ENCODE assay signal across 27 mouse cellular contexts in the genomic region with DNA sequence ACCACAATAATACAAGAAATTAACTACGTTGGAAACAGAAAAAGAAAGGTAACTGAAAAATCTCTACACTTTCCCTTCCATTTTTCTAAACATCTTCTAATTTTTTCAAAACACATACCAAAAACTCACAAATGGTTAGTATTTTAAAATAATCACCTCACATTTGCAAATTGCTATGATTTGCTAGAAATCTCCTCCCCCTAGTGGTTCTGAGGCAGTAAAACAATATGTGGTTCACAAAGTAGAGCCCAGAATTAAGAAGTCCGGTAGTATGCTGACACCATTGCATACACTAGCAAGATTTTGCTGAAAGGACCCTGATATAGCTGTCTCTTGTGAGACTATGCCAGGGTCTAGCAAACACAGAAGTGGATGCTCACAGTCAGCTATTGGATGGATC. TPM values are rescaled to one million over a fixed set of nuclear protein-coding genes. Genes with fewer than 3 reads are reported as not detected.
A peak's percentile ranks its signal among the peaks of the same experiment; 100 is the strongest.
DNase-seq lines count a peak whose midpoint lies in the region; ATAC-seq and TF ChIP-seq lines count a peak whose summit lies in the region.
"Not testable (repeated sequence)": the region's sequence is repeated elsewhere in the genome, so short reads cannot be mapped to it uniquely, and the experiment has no call there.
"Had no signal": no experiment of that assay in that cellular context is flagged by ENCODE, and none has a peak within 500 bp of the region (broad histone marks: within the 10 kb centered on the region; RNA-seq: fewer than 3 reads in every experiment).

No protein-coding gene starts in this region.

- TF ChIP-seq EP300 in CH12.LX (IDR thresholded peaks at IDR 0.05; ENCODE audit: low read length); stomach, postnatal 0 days (optimal IDR thresholded peaks at IDR 0.05): not testable (repeated sequence)

- not testable (repeated sequence) for H3K4me2 ChIP-seq in CH12.LX (ENCODE audit: insufficient read depth, low read depth, poor library complexity, severe bottlenecking); hindbrain, postnatal 0 days (ENCODE audit: low read depth, low read length); lung, embryonic 14.5 days; stomach, postnatal 0 days (replicated peaks; ENCODE audit: low read depth)

- TF ChIP-seq POLR2A in CH12.LX (IDR thresholded peaks at IDR 0.05; ENCODE audit: low read depth, low read length): not testable (repeated sequence)

- peak; percentile 36 for TF ChIP-seq RAD21 in CH12.LX (IDR thresholded peaks at IDR 0.05; ENCODE audit: low read depth, low read length)

- not testable (repeated sequence) for H3K4me3 ChIP-seq in CH12.LX (replicated peaks in 1 of 3; ENCODE audit: low read depth in 2 of 3, low read length in 2 of 3, poor library complexity in 1 of 3); hindbrain, postnatal 0 days (ENCODE audit: low read length); layer of hippocampus, adult 2 months; lung, embryonic 14.5 days (ENCODE audit: low read depth, low read length); stomach, postnatal 0 days (ENCODE audit: low read depth, low read length)

- not testable (repeated sequence) for H3K79me2 ChIP-seq in CH12.LX (replicated peaks; ENCODE audit: control insufficient read depth, extremely low read depth, insufficient read depth, poor library complexity, severe bottlenecking)

- in situ Hi-C loops in CH12.LX (cut with MboI; ENCODE audit: low pct_ligation_motif_present, low pct_unique_long_range_greater_than_20kb, low sequenced_read_pairs): not testable (repeated sequence)

- ATAC-seq in hindbrain, postnatal 0 days; lung, embryonic 14.5 days (ENCODE audit: insufficient read depth); stomach, postnatal 0 days (ENCODE audit: low FRiP score, low TSS enrichment): not testable (repeated sequence)

- not testable (repeated sequence) for H3K9me3 ChIP-seq in CH12.LX (replicated peaks; ENCODE audit: low read length); hindbrain, postnatal 0 days (ENCODE audit: low read length); lung, embryonic 14.5 days (ENCODE audit: low read depth, low read length); stomach, postnatal 0 days (ENCODE audit: control insufficient read depth, low read length)

- H3K27ac ChIP-seq in CH12.LX (ENCODE audit: insufficient read depth, low read depth); hindbrain, postnatal 0 days; layer of hippocampus, adult 2 months; lung, embryonic 14.5 days (ENCODE audit: low read depth); stomach, postnatal 0 days (replicated peaks): not testable (repeated sequence)

- not testable (repeated sequence) for H3K27me3 ChIP-seq in CH12.LX (replicated peaks); hindbrain, postnatal 0 days (ENCODE audit: insufficient read depth, low read length); lung, embryonic 14.5 days (ENCODE audit: insufficient read depth, low read length); stomach, postnatal 0 days (ENCODE audit: control insufficient read depth, insufficient read depth, low read length)

- H3K4me1 ChIP-seq in CH12.LX (ENCODE audit: control insufficient read depth in 1 of 2, insufficient read depth in 2 of 2); hindbrain, postnatal 0 days (ENCODE audit: insufficient read depth, low read length); lung, embryonic 14.5 days (ENCODE audit: insufficient read depth); stomach, postnatal 0 days (replicated peaks; ENCODE audit: control insufficient read depth, insufficient read depth): not testable (repeated sequence)

- peak in 1 of 2 experiments; percentile 60; a peak in 3 of 4 replicates for TF ChIP-seq CTCF in CH12.LX (conservative IDR thresholded peaks at IDR 0.05 in 1 of 2, IDR thresholded peaks at IDR 0.05 in 1 of 2; ENCODE audit: low read depth in 2 of 2, low read length in 2 of 2)
- TF ChIP-seq CTCF in hindbrain, postnatal 0 days (IDR thresholded peaks at IDR 0.05; ENCODE audit: low read depth): peak; percentile 42
- TF ChIP-seq CTCF in layer of hippocampus, adult 2 months (conservative IDR thresholded peaks at IDR 0.05): peak; percentile 70
- TF ChIP-seq CTCF in lung, embryonic 14.5 days (IDR thresholded peaks at IDR 0.05; ENCODE audit: low read depth): 0 out of 2 replicates have a peak, but pooled peaks have one; percentile 15
- peak; percentile 47 for TF ChIP-seq CTCF in stomach, postnatal 0 days (IDR thresholded peaks at IDR 0.05; ENCODE audit: low read depth)

- not testable (repeated sequence) for H3K36me3 ChIP-seq in CH12.LX (replicated peaks in 1 of 2; ENCODE audit: control insufficient read depth in 1 of 2, insufficient read depth in 1 of 2, low read length in 1 of 2); hindbrain, postnatal 0 days (ENCODE audit: insufficient read depth, low read length); lung, embryonic 14.5 days (ENCODE audit: insufficient read depth); stomach, postnatal 0 days (ENCODE audit: control insufficient read depth, insufficient read depth, low read length)

- DNase-seq in 3T3-L1 (ENCODE audit: low read depth, low spot score): peak; percentile 18
- DNase-seq in CH12.LX (ENCODE audit: extremely low read depth): peak; percentile 24
- peak; percentile 1 for DNase-seq in brain, adult 2 months (ENCODE audit: low read depth, low spot score)
- DNase-seq in hindbrain, postnatal 0 days (ENCODE audit: low spot score); layer of hippocampus, adult 2 months (ENCODE audit: low spot score in 2 of 2); lung, embryonic 14.5 days; stomach, postnatal 0 days (ENCODE audit: low spot score): not testable (repeated sequence)

- dilution Hi-C loops in CH12.LX (cut with MboI; ENCODE audit: extremely low pct_ligation_motif_present, extremely low pct_unique_long_range_greater_than_20kb, low sequenced_read_pairs): not testable (repeated sequence)

- not testable (repeated sequence) for H3K9ac ChIP-seq in CH12.LX (ENCODE audit: insufficient read depth, low read depth); hindbrain, postnatal 0 days (replicated peaks; ENCODE audit: low read length); lung, embryonic 14.5 days; stomach, postnatal 0 days (ENCODE audit: low read length)

- 89% methylated on average over 2 of the region's 2 CpGs for WGBS in hindbrain, postnatal 0 days
- WGBS in lung, embryonic 14.5 days: 77% methylated on average over 2 of the region's 2 CpGs
- WGBS in stomach, postnatal 0 days: 85% methylated on average over 2 of the region's 2 CpGs

TF ChIP-seq in CH12.LX, 34 proteins besides CTCF, POLR2A, EP300 and RAD21:
- TF ChIP-seq SMC3 (IDR thresholded peaks at IDR 0.05; ENCODE audit: low read depth, low read length): peak; percentile 30

RNA-seq across cellular contexts. Expression of a gene that starts 16.1 kb away (rescaled TPM):
- 0.34 TPM in 1 of 2 replicates, not detected in the other for total RNA-seq in CH12.LX (2012; rRNA removed)
- total RNA-seq in CH12.LX (2014; rRNA removed): not detected in 2 replicates
- not detected in 2 replicates for polyA plus RNA-seq in CH12.LX (2012; ENCODE audit: insufficient read length, low read depth)
- not detected in 2 replicates for total RNA-seq in hindbrain, postnatal 0 days (2014; rRNA removed)
- polyA plus RNA-seq in hindbrain, postnatal 0 days (2015; fragmentation: Nextera tagmentation; extraction: Ambion mirVana): not detected in 2 replicates
- not detected for total RNA-seq in layer of hippocampus, adult 2 months (2021)
- polyA plus RNA-seq in lung, embryonic 14.5 days (2014; fragmentation: Nextera tagmentation; extraction: Ambion mirVana): not detected in 2 replicates
- not detected in 2 replicates for polyA plus RNA-seq in stomach, postnatal 0 days (2015; fragmentation: Nextera tagmentation; extraction: Ambion mirVana)
- total RNA-seq: adrenal gland, adult 8-10 months; adrenal gland, postnatal 25 days; gastrocnemius, adult 2 months; gastrocnemius, postnatal 14 days; heart, postnatal 10 days; heart, postnatal 36 days had no signal
- polyA plus RNA-seq: activated CD4-positive, CD25-positive, alpha-beta regulatory T cell, adult 4 months; embryonic facial prominence, embryonic 11.5 days; embryonic facial prominence, embryonic 14.5 days; forebrain, embryonic 10.5 days; forebrain, embryonic 13.5 days; forebrain, embryonic 16.5 days; frontal cortex, adult 2 months; heart, embryonic 12.5 days; heart, embryonic 15.5 days; hindbrain, embryonic 10.5 days; hindbrain, embryonic 13.5 days; hindbrain, embryonic 16.5 days; inflammation-experienced regulatory T-cells, adult 6 months; intestine, embryonic 16.5 days had no signal
